Mouse (Mus musculus): ENCODE results near the gene Ankrd52.

DNA sequence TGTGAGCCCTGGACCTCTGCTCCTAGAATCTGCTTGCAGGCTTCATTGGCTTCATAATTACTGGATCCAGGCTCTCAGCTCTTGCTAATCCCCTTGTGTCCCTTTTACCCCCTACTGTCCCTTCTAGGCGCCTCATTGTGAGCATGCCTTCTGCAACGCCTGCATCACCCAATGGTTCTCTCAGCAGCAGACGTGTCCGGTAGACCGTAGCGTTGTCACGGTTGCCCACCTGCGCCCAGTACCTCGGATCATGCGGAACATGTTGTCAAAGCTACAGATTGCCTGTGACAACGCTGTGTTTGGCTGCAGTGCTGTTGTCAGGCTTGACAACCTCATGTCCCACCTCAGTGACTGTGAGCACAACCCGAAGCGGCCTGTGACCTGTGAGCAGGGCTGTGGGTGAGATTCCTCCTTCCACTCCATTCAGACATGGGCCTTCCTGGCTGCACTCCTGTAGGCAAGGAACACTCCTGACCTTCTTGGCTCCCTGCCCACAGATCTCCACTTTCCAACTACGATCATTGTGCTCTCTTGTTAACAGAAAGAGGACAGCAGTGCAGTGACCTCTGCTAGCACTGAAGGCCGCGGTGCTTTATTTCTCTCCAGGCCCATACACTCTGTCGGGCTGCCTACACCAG lies 58.4 kb downstream of the Ankrd52 start:
- TF ChIP-seq CTCF (IDR thresholded peaks at IDR 0.05), result no peak
- no peak for TF ChIP-seq POLR2A (IDR thresholded peaks at IDR 0.05; ENCODE audit: insufficient read depth, low read depth, low read length)
- no peak for TF ChIP-seq EP300 (IDR thresholded peaks at IDR 0.05; ENCODE audit: insufficient read depth, low read depth, low read length)

Measured in heart, adult 2 months (tissue).